Mouse (Mus musculus): ENCODE results near the gene Bnc2.

GRCm38 (mm10) chr4:84358204-84358603 is 316.9 kb downstream of the Bnc2 start:
- TF ChIP-seq CTCF (IDR thresholded peaks at IDR 0.05; ENCODE audit: low read depth, low read length) (no peak), EP300 (IDR thresholded peaks at IDR 0.05; ENCODE audit: insufficient read depth, low read depth, low read length) (no peak)
